Mouse (Mus musculus): ENCODE measurements around the gene Prkn. TPM values are rescaled to one million over a fixed set of nuclear protein-coding genes. Genes with fewer than 3 reads are reported as not detected.

The Prkn gene
- polyA plus RNA-seq, 1 experiment from 2014 or later = 3.5 TPM

GRCm38 (mm10) chr17:11768345-11768744 is 928.2 kb downstream of the Prkn start:
- H3K27ac ChIP-seq (replicated peaks in 1 of 2; ENCODE audit: control insufficient read depth in 1 of 2, insufficient read depth in 1 of 2, low read depth in 2 of 2, low read length in 2 of 2) = no peak overlapping the region
- no peaks in the 10 kb centered on the region for H3K36me3 ChIP-seq (ENCODE audit: control insufficient read depth, insufficient read depth, low read length)
- no peaks in the 10 kb centered on the region for H3K27me3 ChIP-seq (ENCODE audit: control insufficient read depth, insufficient read depth, low read length)
- H3K9me3 ChIP-seq (ENCODE audit: control insufficient read depth, low read length) = no peaks in the 10 kb centered on the region
- no peaks in the 10 kb centered on the region for H3K4me1 ChIP-seq (ENCODE audit: control insufficient read depth in 2 of 2, insufficient read depth in 2 of 2, low read length in 2 of 2)
- H3K4me2 ChIP-seq (ENCODE audit: low read length) = no peak overlapping the region
- H3K4me3 ChIP-seq (ENCODE audit: control insufficient read depth in 1 of 2, insufficient read depth in 1 of 2, low read depth in 1 of 2, low read length in 2 of 2) = no peak overlapping the region
- ATAC-seq (ENCODE audit: insufficient number of reproducible peaks, insufficient read depth, low FRiP score, low read depth) = no peak
- no peak overlapping the region for H3K9ac ChIP-seq (ENCODE audit: low read length)
- 72% methylated on average over 4 of the region's 4 CpGs for WGBS

GRCm38 (mm10) chr17:11768971-11769370 is 928.8 kb downstream of the Prkn start:
- Histone ChIP-seq H3K9ac (ENCODE audit: low read length) (no peak overlapping the region), H3K9me3 (ENCODE audit: control insufficient read depth, low read length) (no peaks in the 10 kb centered on the region), H3K27me3 (ENCODE audit: control insufficient read depth, insufficient read depth, low read length) (no peaks in the 10 kb centered on the region), H3K36me3 (ENCODE audit: control insufficient read depth, insufficient read depth, low read length) (no peaks in the 10 kb centered on the region), H3K4me2 (ENCODE audit: low read length) (no peak overlapping the region), H3K4me1 (ENCODE audit: control insufficient read depth in 2 of 2, insufficient read depth in 2 of 2, low read length in 2 of 2) (no peaks in the 10 kb centered on the region), H3K4me3 (ENCODE audit: control insufficient read depth in 1 of 2, insufficient read depth in 1 of 2, low read depth in 1 of 2, low read length in 2 of 2) (no peak overlapping the region), H3K27ac (replicated peaks in 1 of 2; ENCODE audit: control insufficient read depth in 1 of 2, insufficient read depth in 1 of 2, low read depth in 2 of 2, low read length in 2 of 2) (no peak overlapping the region)
- WGBS = 96% methylated on average over 1 of the region's 1 CpGs
- ATAC-seq (ENCODE audit: insufficient number of reproducible peaks, insufficient read depth, low FRiP score, low read depth) = no peak

- ATAC-seq (ENCODE audit: insufficient number of reproducible peaks, insufficient read depth, low FRiP score, low read depth) = no peak
- no peak overlapping the region for H3K4me3 ChIP-seq (ENCODE audit: control insufficient read depth in 1 of 2, insufficient read depth in 1 of 2, low read depth in 1 of 2, low read length in 2 of 2)
- 70% methylated on average over 3 of the region's 3 CpGs for WGBS
Measured at GRCm38 (mm10) chr17:11769513-11769912, 929.3 kb downstream of the Prkn start.

DNA sequence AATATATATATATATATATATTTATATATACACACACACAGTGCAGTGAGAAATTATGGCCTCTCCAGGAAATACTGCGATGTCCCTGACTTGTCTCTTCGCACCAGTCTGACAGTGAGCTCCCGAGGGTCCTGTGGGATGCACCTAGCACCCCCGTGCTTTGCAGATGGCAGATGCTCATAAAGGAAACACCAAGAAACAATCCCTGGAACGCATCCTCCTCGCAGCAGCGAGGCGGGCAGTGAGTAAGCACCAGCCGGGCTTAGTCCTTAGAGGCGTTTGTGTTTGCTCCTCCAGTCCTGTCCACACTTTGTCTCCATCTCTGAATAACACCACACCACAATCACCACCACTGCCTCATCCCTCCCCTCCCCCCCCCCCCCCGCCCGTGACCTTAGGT is 939.4 kb downstream of the Prkn start:
- Histone ChIP-seq H3K4me2 (ENCODE audit: low read length) (no peak overlapping the region), H3K27me3 (ENCODE audit: control insufficient read depth, insufficient read depth, low read length) (no peaks in the 10 kb centered on the region), H3K9ac (ENCODE audit: low read length) (no peak overlapping the region), H3K4me1 (ENCODE audit: control insufficient read depth in 2 of 2, insufficient read depth in 2 of 2, low read length in 2 of 2) (no peaks in the 10 kb centered on the region), H3K27ac (replicated peaks in 1 of 2; ENCODE audit: control insufficient read depth in 1 of 2, insufficient read depth in 1 of 2, low read depth in 2 of 2, low read length in 2 of 2) (no peak overlapping the region), H3K4me3 (ENCODE audit: control insufficient read depth in 1 of 2, insufficient read depth in 1 of 2, low read depth in 1 of 2, low read length in 2 of 2) (no peak overlapping the region), H3K36me3 (ENCODE audit: control insufficient read depth, insufficient read depth, low read length) (no peaks in the 10 kb centered on the region), H3K9me3 (ENCODE audit: control insufficient read depth, low read length) (no peaks in the 10 kb centered on the region)
- no peak for ATAC-seq (ENCODE audit: insufficient number of reproducible peaks, insufficient read depth, low FRiP score, low read depth)
- WGBS = 76% methylated on average over 10 of the region's 12 CpGs

More at GRCm38 (mm10) chr17:11769513-11769912, 929.3 kb downstream of the Prkn start:
- Histone ChIP-seq H3K9me3 (ENCODE audit: control insufficient read depth, low read length) (no peaks in the 10 kb centered on the region), H3K27me3 (ENCODE audit: control insufficient read depth, insufficient read depth, low read length) (no peaks in the 10 kb centered on the region), H3K27ac (replicated peaks in 1 of 2; ENCODE audit: control insufficient read depth in 1 of 2, insufficient read depth in 1 of 2, low read depth in 2 of 2, low read length in 2 of 2) (no peak overlapping the region), H3K9ac (ENCODE audit: low read length) (no peak overlapping the region), H3K4me2 (ENCODE audit: low read length) (no peak overlapping the region), H3K36me3 (ENCODE audit: control insufficient read depth, insufficient read depth, low read length) (no peaks in the 10 kb centered on the region), H3K4me1 (ENCODE audit: control insufficient read depth in 2 of 2, insufficient read depth in 2 of 2, low read length in 2 of 2) (no peaks in the 10 kb centered on the region)

DNA sequence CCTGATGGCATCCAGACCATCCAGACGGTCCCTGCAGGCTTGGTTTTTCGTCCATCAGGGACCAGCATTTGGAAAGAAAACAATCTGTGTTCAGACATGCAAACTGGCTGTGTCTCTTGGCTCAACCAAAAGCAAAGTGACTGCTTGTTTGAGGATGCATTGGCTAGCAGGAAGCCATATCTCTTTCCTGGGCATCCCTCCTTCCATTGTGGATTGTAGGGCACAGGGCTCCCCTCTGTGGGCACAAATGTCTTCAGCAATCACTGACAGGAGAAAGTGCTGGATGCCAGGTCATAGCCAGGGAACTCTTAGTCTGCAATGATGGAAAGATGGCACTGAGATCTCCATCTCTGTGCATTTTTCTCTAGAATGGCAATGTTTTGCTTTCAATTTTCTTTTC is 939.8 kb downstream of the Prkn start:
- no peaks in the 10 kb centered on the region for H3K36me3 ChIP-seq (ENCODE audit: control insufficient read depth, insufficient read depth, low read length)
- no peak for ATAC-seq (ENCODE audit: insufficient number of reproducible peaks, insufficient read depth, low FRiP score, low read depth)
- H3K9ac ChIP-seq (ENCODE audit: low read length) = no peak overlapping the region
- no peaks in the 10 kb centered on the region for H3K9me3 ChIP-seq (ENCODE audit: control insufficient read depth, low read length)
- H3K4me1 ChIP-seq (ENCODE audit: control insufficient read depth in 2 of 2, insufficient read depth in 2 of 2, low read length in 2 of 2) = no peaks in the 10 kb centered on the region
- 27% methylated on average over 2 of the region's 2 CpGs for WGBS
- H3K27me3 ChIP-seq (ENCODE audit: control insufficient read depth, insufficient read depth, low read length) = no peaks in the 10 kb centered on the region
- H3K27ac ChIP-seq (replicated peaks in 1 of 2; ENCODE audit: control insufficient read depth in 1 of 2, insufficient read depth in 1 of 2, low read depth in 2 of 2, low read length in 2 of 2) = no peak overlapping the region
- no peak overlapping the region for H3K4me3 ChIP-seq (ENCODE audit: control insufficient read depth in 1 of 2, insufficient read depth in 1 of 2, low read depth in 1 of 2, low read length in 2 of 2)
- no peak overlapping the region for H3K4me2 ChIP-seq (ENCODE audit: low read length)

DNA sequence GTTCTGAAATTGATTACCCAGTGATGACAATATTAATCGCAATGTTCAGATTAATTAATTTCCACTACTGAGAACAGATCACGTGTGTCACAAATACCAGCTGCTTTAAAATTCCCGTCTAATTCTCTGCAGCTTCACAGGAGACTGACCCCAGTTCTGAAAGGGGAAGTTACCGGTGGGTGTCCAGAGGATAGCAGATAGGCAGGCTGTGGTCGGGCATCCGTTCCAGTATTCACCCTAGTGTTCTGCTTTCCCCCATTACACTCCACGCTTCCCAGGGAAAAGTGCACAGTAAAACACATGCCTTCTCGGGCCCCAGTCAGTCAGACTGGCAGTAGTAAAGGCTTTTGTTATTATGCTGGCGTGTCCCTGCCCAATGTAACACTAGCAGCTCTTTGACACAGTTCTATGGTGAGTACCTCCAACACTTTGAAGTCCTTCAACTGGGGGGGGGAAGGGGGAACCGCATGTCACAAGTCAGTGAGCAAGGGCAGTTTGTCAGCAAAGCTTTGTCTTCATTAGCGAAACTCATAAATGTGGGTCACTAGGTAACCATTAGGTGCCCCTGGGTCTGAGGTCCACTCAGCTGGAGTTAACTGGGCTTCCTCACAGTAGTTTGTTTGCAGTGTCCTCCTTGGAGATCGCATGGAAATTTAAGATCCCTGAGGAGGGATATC is 940.8 kb downstream of the Prkn start:
- H3K9me3 ChIP-seq (ENCODE audit: control insufficient read depth, low read length) = no peaks in the 10 kb centered on the region
- H3K4me1 ChIP-seq (ENCODE audit: control insufficient read depth in 2 of 2, insufficient read depth in 2 of 2, low read length in 2 of 2) = no peaks in the 10 kb centered on the region
- H3K27ac ChIP-seq (replicated peaks in 1 of 2; ENCODE audit: control insufficient read depth in 1 of 2, insufficient read depth in 1 of 2, low read depth in 2 of 2, low read length in 2 of 2) = no peak overlapping the region
- no peak overlapping the region for H3K9ac ChIP-seq (ENCODE audit: low read length)
- H3K36me3 ChIP-seq (ENCODE audit: control insufficient read depth, insufficient read depth, low read length) = no peaks in the 10 kb centered on the region
- no peak overlapping the region for H3K4me3 ChIP-seq (ENCODE audit: control insufficient read depth in 1 of 2, insufficient read depth in 1 of 2, low read depth in 1 of 2, low read length in 2 of 2)
- 76% methylated on average over 12 of the region's 12 CpGs for WGBS
- no peak overlapping the region for H3K4me2 ChIP-seq (ENCODE audit: low read length)
- no peaks in the 10 kb centered on the region for H3K27me3 ChIP-seq (ENCODE audit: control insufficient read depth, insufficient read depth, low read length)
- no peak for ATAC-seq (ENCODE audit: insufficient number of reproducible peaks, insufficient read depth, low FRiP score, low read depth)

DNA sequence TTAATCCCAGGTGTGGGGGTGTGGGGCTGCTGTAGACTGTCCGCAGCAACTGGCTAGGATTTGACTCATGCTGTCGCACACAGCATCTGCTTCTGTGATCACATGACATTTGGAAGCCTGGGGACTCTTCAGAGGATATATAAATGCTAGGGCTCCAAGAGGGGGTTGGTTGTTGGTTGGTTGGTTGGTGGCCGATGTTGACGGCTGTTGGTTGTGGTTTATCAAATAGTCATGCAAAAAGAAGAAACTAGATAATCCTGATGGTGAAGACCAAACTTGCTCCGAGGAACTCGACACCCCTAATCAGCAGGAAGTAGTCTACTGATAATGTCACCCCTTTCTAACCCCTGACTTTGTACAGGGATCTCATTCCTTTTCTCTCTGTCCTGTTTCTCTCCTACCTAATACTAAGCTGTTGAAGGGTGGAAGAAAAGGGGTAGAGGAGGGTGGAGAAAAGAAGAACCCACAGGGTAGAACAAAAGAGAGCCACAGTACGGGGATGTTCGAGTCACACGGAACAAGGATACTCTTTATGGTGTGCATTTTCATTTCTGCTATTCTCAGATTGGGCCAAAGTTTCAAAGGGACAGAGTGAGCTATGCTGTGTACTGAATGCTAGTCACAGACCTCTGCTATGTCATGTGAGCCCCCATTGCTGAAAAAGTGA is 948.2 kb downstream of the Prkn start:
- H3K9me3 ChIP-seq (ENCODE audit: control insufficient read depth, low read length) = no peaks in the 10 kb centered on the region
- no peak overlapping the region for H3K9ac ChIP-seq (ENCODE audit: low read length)
- H3K36me3 ChIP-seq (ENCODE audit: control insufficient read depth, insufficient read depth, low read length) = no peaks in the 10 kb centered on the region
- 51% methylated on average over 9 of the region's 9 CpGs for WGBS
- H3K4me1 ChIP-seq (ENCODE audit: control insufficient read depth in 2 of 2, insufficient read depth in 2 of 2, low read length in 2 of 2) = no peaks in the 10 kb centered on the region
- H3K4me2 ChIP-seq (ENCODE audit: low read length) = no peak overlapping the region
- H3K27me3 ChIP-seq (ENCODE audit: control insufficient read depth, insufficient read depth, low read length) = no peaks in the 10 kb centered on the region
- no peak for ATAC-seq (ENCODE audit: insufficient number of reproducible peaks, insufficient read depth, low FRiP score, low read depth)
- H3K27ac ChIP-seq (replicated peaks in 1 of 2; ENCODE audit: control insufficient read depth in 1 of 2, insufficient read depth in 1 of 2, low read depth in 2 of 2, low read length in 2 of 2) = no peak overlapping the region
- no peak overlapping the region for H3K4me3 ChIP-seq (ENCODE audit: control insufficient read depth in 1 of 2, insufficient read depth in 1 of 2, low read depth in 1 of 2, low read length in 2 of 2)

- WGBS = 58% methylated on average over 3 of the region's 3 CpGs
- H3K4me2 ChIP-seq (ENCODE audit: low read length) = no peak overlapping the region
- ATAC-seq (ENCODE audit: insufficient number of reproducible peaks, insufficient read depth, low FRiP score, low read depth) = no peak
Measured at GRCm38 (mm10) chr17:11795979-11796378, 955.8 kb downstream of the Prkn start.

More at GRCm38 (mm10) chr17:11795979-11796378, 955.8 kb downstream of the Prkn start:
- Histone ChIP-seq H3K27me3 (ENCODE audit: control insufficient read depth, insufficient read depth, low read length) (no peaks in the 10 kb centered on the region), H3K9ac (ENCODE audit: low read length) (no peak overlapping the region), H3K27ac (replicated peaks in 1 of 2; ENCODE audit: control insufficient read depth in 1 of 2, insufficient read depth in 1 of 2, low read depth in 2 of 2, low read length in 2 of 2) (no peak overlapping the region), H3K4me1 (ENCODE audit: control insufficient read depth in 2 of 2, insufficient read depth in 2 of 2, low read length in 2 of 2) (no peaks in the 10 kb centered on the region), H3K9me3 (ENCODE audit: control insufficient read depth, low read length) (no peaks in the 10 kb centered on the region), H3K4me3 (ENCODE audit: control insufficient read depth in 1 of 2, insufficient read depth in 1 of 2, low read depth in 1 of 2, low read length in 2 of 2) (no peak overlapping the region), H3K36me3 (ENCODE audit: control insufficient read depth, insufficient read depth, low read length) (no peaks in the 10 kb centered on the region)
